Mouse (Mus musculus) testis, postnatal 10 days (tissue): ENCODE measurements around the gene Hist1h3c.

Source experiments
- DNase-seq: peaks from one replicate; pipeline ENCODE4 v3.0.0; 2021; ENCODE audit warnings: low spot score

Hist1h3c gene

DNA sequence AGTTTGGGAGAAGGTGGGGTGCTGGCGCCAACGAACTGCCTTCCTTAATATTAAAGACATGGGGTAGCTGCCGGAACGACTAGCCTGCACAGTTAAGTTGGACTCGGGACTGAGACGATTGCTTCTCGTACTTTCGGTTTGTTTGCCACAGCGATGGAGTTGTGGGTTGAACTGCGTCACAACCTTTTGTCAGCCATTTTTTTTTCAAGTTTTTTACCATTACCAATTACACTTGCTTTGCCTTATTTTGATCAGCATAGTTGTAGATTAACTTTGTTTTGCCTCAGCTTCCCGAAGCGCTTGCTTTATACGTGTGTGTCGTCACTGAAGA, 5.5 kb downstream of the Hist1h3c start:
- DNase-seq = no peak

GRCm38 (mm10) chr13:23739069-23739921, 6.1 kb downstream of the Hist1h3c start:
- DNase-seq = peak; percentile 85

DNA sequence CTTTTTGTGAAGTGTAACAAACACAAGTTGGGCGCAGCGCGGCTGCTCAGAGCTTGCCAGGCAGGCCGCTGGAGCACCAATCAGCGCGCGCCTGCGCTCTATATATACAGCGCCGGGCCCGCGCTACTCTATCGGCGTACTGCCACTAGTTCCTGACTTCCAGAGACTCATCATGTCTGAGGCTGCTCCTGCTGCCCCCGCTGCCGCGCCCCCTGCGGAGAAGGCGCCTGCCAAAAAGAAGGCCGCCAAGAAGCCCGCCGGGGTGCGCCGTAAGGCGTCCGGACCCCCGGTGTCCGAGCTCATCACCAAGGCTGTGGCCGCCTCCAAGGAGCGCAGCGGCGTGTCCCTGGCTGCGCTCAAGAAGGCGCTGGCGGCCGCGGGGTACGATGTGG, 6.7 kb downstream of the Hist1h3c start, which contains the start of gene Hist1h1c:
Gene Hist1h1c, plus strand, starts transcription at position 132 of the 392 bp plus-strand sequence.
- peak; percentile 92 for DNase-seq

DNA sequence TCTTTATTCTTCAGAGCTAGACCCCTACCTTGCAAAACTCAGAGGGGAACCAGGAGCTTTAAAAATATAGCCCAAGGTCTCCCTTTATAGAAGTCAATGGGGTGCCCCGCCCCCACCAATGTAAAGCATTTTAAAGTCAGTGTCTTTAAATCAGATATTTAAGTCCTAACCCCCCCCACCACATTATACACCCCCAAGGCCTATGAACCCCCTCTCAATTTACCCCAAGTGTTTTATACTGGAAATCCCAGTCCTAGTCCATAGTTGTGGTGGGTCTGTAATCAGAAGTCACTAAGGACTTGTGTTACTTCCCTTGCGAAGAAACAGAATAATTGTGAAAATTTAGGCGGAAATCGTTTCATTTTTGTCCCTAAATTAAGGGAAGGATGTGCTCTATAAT, 7.4 kb downstream of the Hist1h3c start:
- peak; percentile 60 for DNase-seq

DNA sequence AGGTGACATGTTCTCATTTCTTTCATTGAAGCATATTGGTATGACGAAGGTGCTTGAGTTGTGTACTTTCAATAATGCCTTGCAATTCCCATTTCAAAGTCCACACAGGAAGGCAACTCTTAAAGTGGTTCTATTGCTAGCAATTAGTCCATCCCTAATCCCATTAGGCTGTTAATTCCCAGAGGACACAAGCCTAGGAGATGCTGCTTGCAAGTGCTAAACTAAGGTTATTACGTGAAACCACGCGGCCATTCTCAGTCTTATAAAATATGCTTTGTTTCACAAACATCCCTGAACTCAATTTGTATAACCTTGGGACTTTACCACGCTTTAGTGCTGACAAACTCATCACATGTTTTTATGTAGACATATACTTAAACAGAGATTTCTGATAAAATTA, 8.3 kb downstream of the Hist1h3c start:
- DNase-seq = no peak

DNA sequence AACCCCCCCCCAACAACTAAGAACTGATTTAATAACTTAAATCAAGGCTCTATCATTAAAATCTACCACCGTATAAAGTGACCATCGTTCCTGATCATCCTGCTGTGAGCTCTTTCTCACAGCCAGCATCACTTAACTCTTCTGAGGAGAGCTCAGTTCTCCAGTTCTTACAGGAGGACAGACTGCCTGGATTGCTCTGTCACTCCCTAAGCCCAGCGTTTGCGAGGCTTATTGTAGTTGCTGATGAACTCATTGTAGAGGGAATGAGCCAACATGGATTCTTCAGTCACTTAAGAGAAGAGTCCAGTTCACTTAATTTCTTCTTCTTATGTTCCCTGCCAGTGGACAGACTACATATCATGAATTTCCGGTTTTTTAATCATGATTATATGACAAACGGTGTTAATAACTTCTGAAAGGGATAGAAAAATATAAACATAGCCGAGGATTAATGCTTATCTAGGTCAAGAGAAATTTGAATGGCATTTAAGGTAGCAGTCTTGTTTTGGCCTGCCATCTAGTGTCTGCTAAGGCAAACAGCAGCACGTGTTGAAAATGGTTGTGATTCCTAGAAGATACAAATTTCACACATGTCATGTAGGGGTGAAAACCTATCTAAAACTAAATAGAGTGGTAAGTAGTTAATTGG, 13.1 kb downstream of the Hist1h3c start:
- DNase-seq = no peak

- DNase-seq = no peak
These were observed 14.9 kb downstream of the Hist1h3c start for GRCm38 (mm10) chr13:23730479-23730878.

- DNase-seq = no peak
These were observed 15.7 kb downstream of the Hist1h3c start for GRCm38 (mm10) chr13:23729706-23730105.

- no peak for DNase-seq
These were observed 16.2 kb downstream of the Hist1h3c start for GRCm38 (mm10) chr13:23729192-23729525.

DNA sequence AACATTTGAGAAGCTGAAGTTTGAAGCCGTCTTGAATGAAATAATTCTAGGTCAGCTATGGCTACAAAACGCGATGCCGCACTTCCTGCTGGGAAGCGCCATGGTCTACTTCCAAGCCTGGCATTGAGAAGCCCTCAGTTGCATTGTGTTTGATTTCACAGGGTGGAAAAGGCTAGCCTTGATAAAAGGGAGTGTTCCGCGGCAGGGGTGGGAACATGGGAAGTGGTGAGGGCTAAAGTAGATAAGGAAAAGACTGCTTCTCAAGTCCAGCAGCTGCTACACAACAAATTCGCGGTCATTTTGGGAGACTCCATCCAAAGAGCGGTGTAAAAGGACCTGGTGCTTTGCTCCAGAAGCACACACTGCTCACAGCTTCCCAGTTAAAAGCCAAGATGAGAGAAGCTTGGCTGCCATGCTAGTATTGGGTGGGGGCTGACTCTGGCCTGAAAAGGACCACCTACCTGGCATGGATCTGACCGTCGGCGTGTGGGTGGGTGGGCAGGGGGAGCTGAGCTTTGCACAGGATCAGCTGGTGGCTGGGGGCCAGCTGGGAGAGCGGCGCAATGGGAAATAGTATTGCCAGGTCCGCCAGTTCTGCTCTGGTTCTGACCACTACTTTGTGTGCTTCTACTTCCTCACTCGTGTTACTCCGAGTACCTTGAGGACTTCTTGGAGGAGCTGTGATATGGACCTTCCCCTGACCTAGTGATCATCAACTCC, 16.8 kb downstream of the Hist1h3c start:
- no peak for DNase-seq

GRCm38 (mm10) chr13:23725213-23725612, 20.2 kb downstream of the Hist1h3c start:
- no peak for DNase-seq

GRCm38 (mm10) chr13:23724239-23724638, 21.2 kb downstream of the Hist1h3c start:
- no peak for DNase-seq

DNA sequence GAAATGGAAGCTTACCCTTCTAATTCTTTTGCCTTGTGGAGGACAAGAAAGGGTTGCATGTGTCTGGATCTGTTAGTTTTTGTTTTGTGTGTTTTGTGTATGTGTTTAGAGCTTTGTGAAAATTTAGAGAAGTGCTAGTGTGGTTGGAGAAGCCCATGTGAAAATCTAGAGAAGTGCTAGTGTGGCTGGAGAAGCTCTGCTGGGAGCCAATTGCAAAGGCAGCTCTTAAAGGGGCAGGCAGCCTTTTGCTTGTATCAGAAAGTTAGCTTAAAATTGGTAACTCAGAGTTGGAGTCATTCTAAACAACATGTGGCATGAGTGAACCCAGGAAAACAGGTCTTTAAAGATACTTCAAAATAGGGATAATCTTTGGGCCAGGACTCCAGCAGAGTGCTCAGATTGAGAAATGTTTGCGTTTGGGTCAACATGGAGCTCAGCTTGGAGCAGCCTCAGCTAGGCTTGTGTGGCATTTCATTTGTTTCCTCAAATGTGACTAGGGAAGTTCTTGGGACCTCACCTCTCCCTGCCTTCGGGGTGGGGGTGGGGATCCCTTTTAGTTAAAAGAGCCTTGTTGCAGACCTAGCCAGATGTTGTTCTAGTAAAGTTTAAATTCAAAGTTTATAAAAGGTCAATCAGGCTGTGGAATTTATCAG, 27.7 kb downstream of the Hist1h3c start:
- DNase-seq = peak; percentile 28

- peak; percentile 37 for DNase-seq
These were observed 28.2 kb downstream of the Hist1h3c start for GRCm38 (mm10) chr13:23717176-23717575.

DNA sequence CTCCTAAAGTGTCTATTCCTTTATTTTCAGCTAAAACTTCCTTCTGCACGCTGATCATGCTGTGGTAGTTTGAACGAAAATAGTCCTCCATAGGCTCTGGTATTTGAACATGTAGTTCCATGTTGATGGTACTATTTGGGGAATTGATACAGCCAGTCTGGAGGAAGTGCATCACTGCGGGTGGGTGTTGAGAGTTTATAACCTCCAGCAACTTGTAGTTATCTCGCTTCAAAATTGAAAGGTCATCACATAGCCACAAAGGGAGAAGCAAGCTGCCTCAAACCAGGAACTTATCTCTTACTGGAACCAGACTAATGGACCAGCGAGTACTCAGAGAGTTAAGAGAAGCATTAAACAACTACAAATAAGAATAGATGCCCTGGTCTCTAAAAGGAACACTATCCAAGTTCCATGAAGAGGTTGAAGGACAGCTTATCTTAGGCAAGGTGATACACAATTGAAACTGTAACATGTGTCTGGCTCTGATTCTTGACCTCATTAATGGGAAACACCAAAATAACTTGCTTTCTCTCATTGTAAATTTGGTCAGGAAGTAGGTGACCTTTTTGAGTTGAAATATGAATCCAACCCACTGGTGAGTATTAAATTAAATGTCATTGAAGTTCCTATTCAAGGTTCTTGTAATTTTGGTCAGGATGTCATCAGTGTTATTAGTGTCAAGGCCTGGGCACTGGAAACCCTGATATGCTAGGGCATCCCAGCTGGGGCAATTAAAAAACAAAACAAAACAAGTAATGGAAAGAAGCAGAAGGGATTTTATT, 28.9 kb downstream of the Hist1h3c start:
- DNase-seq = peak; percentile 11

GRCm38 (mm10) chr13:23710374-23711089, 34.9 kb downstream of the Hist1h3c start, which contains the start of gene Hfe:
TSS of gene Hfe (minus strand) at chr13:23710854.
- peak; percentile 68 for DNase-seq

DNA sequence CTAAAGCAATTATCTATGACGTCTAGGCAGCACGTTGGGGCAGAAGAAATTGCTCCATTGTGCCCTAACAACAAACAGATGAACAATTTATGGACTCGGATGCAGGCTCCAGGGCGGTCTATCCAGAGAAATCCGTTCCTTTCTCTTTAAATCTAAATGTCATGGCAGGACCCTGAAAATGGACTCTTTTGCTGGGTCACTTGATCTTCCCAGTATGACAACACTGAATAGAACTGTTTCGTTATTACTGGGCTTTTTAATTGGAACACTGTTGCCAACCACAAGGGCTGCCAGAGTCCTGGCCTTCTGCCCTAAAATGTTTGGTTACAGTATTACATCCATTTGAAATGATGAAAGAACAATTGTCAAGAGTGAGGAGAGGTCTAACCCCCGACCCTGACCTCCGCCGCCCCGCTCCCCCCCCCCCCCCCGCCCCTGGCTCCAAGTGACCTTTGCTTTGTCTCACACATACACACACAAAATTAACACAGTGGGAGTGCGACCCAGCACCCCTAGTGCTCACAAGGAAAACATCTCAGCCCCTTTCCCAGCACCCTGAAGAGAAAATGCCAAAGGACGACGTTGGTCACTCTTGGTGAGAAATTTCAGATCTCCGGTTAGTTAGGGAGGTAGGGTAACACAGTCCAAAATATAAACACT, 35.6 kb downstream of the Hist1h3c start:
- DNase-seq = peak; percentile 55

DNA sequence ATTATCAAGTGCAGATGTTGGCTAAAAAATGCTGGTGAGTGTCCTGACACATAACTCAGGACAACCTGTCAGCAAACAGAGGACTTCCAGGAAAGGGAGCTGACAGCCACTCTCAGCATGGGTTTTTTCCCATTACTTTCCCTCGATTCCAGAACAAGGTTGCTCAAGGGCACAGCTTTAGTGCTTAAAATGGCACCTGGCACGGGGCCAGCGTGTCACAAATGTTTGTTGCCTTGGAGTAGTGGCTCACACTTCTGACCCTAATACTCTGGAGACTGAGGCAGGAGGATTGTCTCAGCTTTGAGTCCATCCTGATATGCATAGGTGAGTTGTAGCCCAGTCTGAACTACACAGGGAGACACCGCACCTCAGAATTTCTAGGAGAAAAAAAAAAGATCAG, 36.7 kb downstream of the Hist1h3c start:
- DNase-seq = no peak

DNA sequence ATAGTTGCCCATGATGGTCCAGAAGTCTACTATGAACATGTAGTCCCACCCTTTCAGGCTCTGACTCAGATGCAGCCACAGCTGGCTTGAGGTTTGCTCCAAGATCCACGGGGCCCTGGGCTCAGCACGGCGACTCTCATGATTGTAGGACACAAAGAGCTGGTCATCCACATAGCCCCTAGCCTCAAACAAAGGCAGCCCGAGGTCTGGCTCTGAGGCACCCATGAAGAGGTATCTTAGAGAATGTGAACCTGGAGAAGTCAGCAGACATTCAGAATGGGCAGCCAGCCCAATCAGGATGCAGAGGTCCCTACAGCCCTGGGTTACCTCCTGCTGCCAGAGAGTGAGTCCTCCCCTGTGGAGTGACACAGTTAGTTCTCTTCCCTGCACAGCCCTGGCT, 37.4 kb downstream of the Hist1h3c start:
- no peak for DNase-seq

- no peak for DNase-seq
These were observed 38.6 kb downstream of the Hist1h3c start for GRCm38 (mm10) chr13:23706771-23707170.
